Mouse (Mus musculus): ENCODE data around the gene Olfr273. TPM values are rescaled to one million over a fixed set of nuclear protein-coding genes. Genes with fewer than 3 reads are reported as not detected.

Olfr273 gene
- not detected in 2 replicates for polyA plus RNA-seq (2012; rRNA removed)

GRCm38 (mm10) chr4:52859136-52859535, at the start of gene Olfr273:
Olfr273 (minus strand) TSS chr4:52859236.

GRCm38 (mm10) chr4:52814304-52814703, 44.7 kb downstream of the Olfr273 start, which contains the start of gene Olfr275:
Olfr275 (plus strand) TSS chr4:52814604.

Other genes with a start within 250 kb of the Olfr273 start
- gene Olfr275, start 44.6 kb downstream of the Olfr273 start, polyA plus RNA-seq (2012; rRNA removed) = not detected in 2 replicates
- gene Olfr272, start 59.9 kb upstream of the Olfr273 start, polyA plus RNA-seq (2012; rRNA removed) = not detected in 2 replicates
- not detected in 2 replicates for gene Olfr270, start 105.3 kb upstream of the Olfr273 start, polyA plus RNA-seq (2012; rRNA removed)
- not detected in 2 replicates for gene Nipsnap3a, start 130.0 kb upstream of the Olfr273 start, polyA plus RNA-seq (2012; rRNA removed)
- gene Nipsnap3b, start 152.6 kb upstream of the Olfr273 start, polyA plus RNA-seq (2012; rRNA removed) = 83.8 and 86.8 TPM in 2 replicates